Mouse (Mus musculus) heart, adult 8-10 months (tissue): ENCODE results near the gene Rcor2. TPM values are rescaled to one million over a fixed set of nuclear protein-coding genes. Genes with fewer than 3 reads are reported as not detected.

Experiments
- DNase-seq: peaks from one replicate; pipeline ENCODE4 v3.0.0; 2022; ENCODE audit warnings: low spot score
- total RNA-seq, 4 experiments: library from RNA; stranded (reverse); gene quantifications; 2 replicates each; pipeline ENCODE4 v1.2.4; 2022

The Rcor2 gene
- total RNA-seq, 4 experiments from 2014 or later, result 5.5 to 12.7 (median 7.3) TPM

GRCm38 (mm10) chr19:7291958-7292709, 25.0 kb downstream of the Rcor2 start:
- no peak for DNase-seq

GRCm38 (mm10) chr19:7294098-7294876, 27.2 kb downstream of the Rcor2 start:
- no peak for DNase-seq

- DNase-seq, result no peak
These were observed 28.0 kb downstream of the Rcor2 start for GRCm38 (mm10) chr19:7295071-7295658.

GRCm38 (mm10) chr19:7295959-7296358, 28.8 kb downstream of the Rcor2 start:
- DNase-seq, result no peak

GRCm38 (mm10) chr19:7299052-7299451, 31.9 kb downstream of the Rcor2 start:
- DNase-seq, result no peak

- DNase-seq, result no peak
These were observed 33.0 kb downstream of the Rcor2 start for GRCm38 (mm10) chr19:7300078-7300477.

GRCm38 (mm10) chr19:7301647-7302492, 34.7 kb downstream of the Rcor2 start:
- no peak for DNase-seq

- DNase-seq, result no peak
These were observed 35.3 kb downstream of the Rcor2 start for GRCm38 (mm10) chr19:7302493-7302797.

GRCm38 (mm10) chr19:7303796-7304195, 36.7 kb downstream of the Rcor2 start:
- no peak for DNase-seq

GRCm38 (mm10) chr19:7304801-7305200, 37.7 kb downstream of the Rcor2 start:
- DNase-seq, result peak; percentile 50

GRCm38 (mm10) chr19:7305380-7306310, 38.5 kb downstream of the Rcor2 start:
- no peak for DNase-seq

- peak; percentile 57 for DNase-seq
These were observed 39.8 kb downstream of the Rcor2 start for GRCm38 (mm10) chr19:7306968-7307367.

- no peak for DNase-seq
These were observed 41.1 kb downstream of the Rcor2 start for GRCm38 (mm10) chr19:7307995-7308770.

GRCm38 (mm10) chr19:7309738-7310330, 42.7 kb downstream of the Rcor2 start:
- DNase-seq, result no peak

- no peak for DNase-seq
These were observed 43.6 kb downstream of the Rcor2 start for GRCm38 (mm10) chr19:7310704-7311103.

GRCm38 (mm10) chr19:7311306-7311705, 44.2 kb downstream of the Rcor2 start:
- peak; percentile 60 for DNase-seq

GRCm38 (mm10) chr19:7313660-7314059, 46.5 kb downstream of the Rcor2 start:
- DNase-seq, result no peak

- no peak for DNase-seq
These were observed 48.0 kb downstream of the Rcor2 start for GRCm38 (mm10) chr19:7314976-7315586.

GRCm38 (mm10) chr19:7315587-7315984, 48.5 kb downstream of the Rcor2 start:
- DNase-seq, result no peak
